Mouse (Mus musculus) retina, postnatal 1 day (tissue): ENCODE measurements at regions not wholly inside any gene's neighbourhood (a gene's known extent, or its start where the extent isn't known, plus 50 kb on each side); places are given as distances from the start of the nearest gene placed in this dataset.

Experiments
- DNase-seq: peaks from one replicate; pipeline ENCODE4 v3.0.0-alpha.2; 2012

- peak; percentile 11 for DNase-seq
Observed at GRCm38 (mm10) chrX:89574913-89575312, 165.4 kb upstream of the Pet2 start.

DNA sequence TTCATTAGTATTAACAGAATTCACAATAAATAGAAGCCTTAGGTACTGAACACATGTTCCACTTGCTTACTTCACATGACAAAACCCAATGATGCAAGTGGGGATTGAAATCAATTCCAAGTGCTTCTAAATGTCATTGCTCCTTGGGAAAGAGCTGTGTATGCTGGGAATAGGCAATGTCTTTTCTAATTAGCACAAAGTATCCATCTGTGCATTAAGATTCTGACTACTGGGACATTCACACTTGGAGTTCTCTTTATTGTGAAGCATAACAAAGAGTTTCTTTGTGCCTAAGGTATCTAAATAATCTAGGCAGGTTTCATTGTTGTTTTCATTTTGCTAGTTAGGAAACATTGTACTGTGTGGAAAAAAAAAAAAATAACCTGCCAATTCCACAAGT is 149.8 kb upstream of the Pet2 start:
- peak; percentile 46 for DNase-seq
